Mouse (Mus musculus) gastrocnemius, adult 2 months (tissue): ENCODE results near the gene Gpr39. TPM values are rescaled to one million over a fixed set of nuclear protein-coding genes. Genes with fewer than 3 reads are reported as not detected.

Source experiments
- DNase-seq: peaks from one replicate; pipeline ENCODE4 v3.0.0; 2022
- H3K27ac ChIP-seq: fragments of 200-600 bp; 2 replicates; pipeline ENCODE4 v1.8.1; 2022; ENCODE audit warnings: mild to moderate bottlenecking
- H3K4me3 ChIP-seq: fragments of 200-600 bp; 2 replicates; pipeline ENCODE4 v1.8.1; 2022; ENCODE audit warnings: mild to moderate bottlenecking, moderate library complexity
- CTCF ChIP-seq: fragments of 200-600 bp; IDR thresholded peaks from 2 replicates; pipeline ENCODE4 v1.8.1; 2022; ENCODE audit warnings: antibody characterized with exemption, mild to moderate bottlenecking, moderate library complexity
- intact Hi-C: fragments of 180-260 bp; cut with DNase I; formaldehyde crosslinking; loops from one replicate; pipeline ENCODE4 v1.15.1; 2025
- total RNA-seq, 2 experiments: library from RNA; stranded (reverse); gene quantifications; 2 replicates each; pipeline ENCODE4 v1.2.3; 2021

The Gpr39 gene
- total RNA-seq, 2 experiments from 2014 or later, result not detected

GRCm38 (mm10) chr1:125715286-125715685 is 38.5 kb downstream of the Gpr39 start:
- intact Hi-C loops, result no loop called here
- DNase-seq, result no peak
- Histone ChIP-seq H3K27ac (no peak overlapping the region), H3K4me3 (no peak overlapping the region)
- TF ChIP-seq CTCF, result no peak

GRCm38 (mm10) chr1:125716241-125716640 is 39.4 kb downstream of the Gpr39 start:
- intact Hi-C loops, result no loop called here
- H3K4me3 ChIP-seq, result no peak overlapping the region
- no peak for TF ChIP-seq CTCF
- H3K27ac ChIP-seq, result no peak overlapping the region
- no peak for DNase-seq

- Histone ChIP-seq H3K27ac (no peak overlapping the region), H3K4me3 (no peak overlapping the region)
- no peak for TF ChIP-seq CTCF
- intact Hi-C loops, result no loop called here
- DNase-seq, result no peak
Measured at GRCm38 (mm10) chr1:125717906-125718305, 41.1 kb downstream of the Gpr39 start.

GRCm38 (mm10) chr1:125719127-125719526 is 42.3 kb downstream of the Gpr39 start:
- no peak for DNase-seq
- intact Hi-C loops, result no loop called here
- Histone ChIP-seq H3K27ac (no peak overlapping the region), H3K4me3 (no peak overlapping the region)
- no peak for TF ChIP-seq CTCF

- intact Hi-C loops, result no loop called here
- no peak for DNase-seq
- no peak for TF ChIP-seq CTCF
Measured at GRCm38 (mm10) chr1:125721104-125721758, 44.4 kb downstream of the Gpr39 start.

GRCm38 (mm10) chr1:125724304-125724703 is 47.5 kb downstream of the Gpr39 start:
- H3K27ac ChIP-seq, result no peak overlapping the region
- DNase-seq, result no peak
- intact Hi-C loops, result no loop called here
- no peak overlapping the region for H3K4me3 ChIP-seq
- no peak for TF ChIP-seq CTCF

More at GRCm38 (mm10) chr1:125721104-125721758, 44.4 kb downstream of the Gpr39 start:
- H3K4me3 ChIP-seq, result no peak overlapping the region
- H3K27ac ChIP-seq, result no peak overlapping the region

- Histone ChIP-seq H3K27ac (no peak overlapping the region), H3K4me3 (no peak overlapping the region)
- TF ChIP-seq CTCF, result no peak
- no peak for DNase-seq
- intact Hi-C loops, result no loop called here
Measured at GRCm38 (mm10) chr1:125729025-125729565, 52.3 kb downstream of the Gpr39 start.

- no peak for TF ChIP-seq CTCF
- H3K27ac ChIP-seq, result no peak overlapping the region
- DNase-seq, result no peak
- H3K4me3 ChIP-seq, result no peak overlapping the region
- intact Hi-C loops, result no loop called here
Measured at GRCm38 (mm10) chr1:125729731-125730536, 53.1 kb downstream of the Gpr39 start.

- no peak for TF ChIP-seq CTCF
- no peak overlapping the region for H3K27ac ChIP-seq
- H3K4me3 ChIP-seq, result no peak overlapping the region
- DNase-seq, result no peak
- intact Hi-C loops, result no loop called here
Measured at GRCm38 (mm10) chr1:125730537-125730880, 53.7 kb downstream of the Gpr39 start.

- DNase-seq, result no peak
- Histone ChIP-seq H3K4me3 (no peak overlapping the region), H3K27ac (no peak overlapping the region)
- intact Hi-C loops, result no loop called here
- TF ChIP-seq CTCF, result no peak
Measured at GRCm38 (mm10) chr1:125731854-125732253, 55.1 kb downstream of the Gpr39 start.

- no peak for DNase-seq
- TF ChIP-seq CTCF, result no peak
- intact Hi-C loops, result no loop called here
- Histone ChIP-seq H3K4me3 (no peak overlapping the region), H3K27ac (no peak overlapping the region)
Measured at GRCm38 (mm10) chr1:125744766-125745165, 68.0 kb downstream of the Gpr39 start.

GRCm38 (mm10) chr1:125755335-125755996 is 78.7 kb downstream of the Gpr39 start:
- no peak for TF ChIP-seq CTCF
- intact Hi-C loops, result no loop called here
- H3K4me3 ChIP-seq, result no peak overlapping the region
- no peak for DNase-seq
- H3K27ac ChIP-seq, result no peak overlapping the region
